Mouse (Mus musculus) limb, embryonic 12.5 days (tissue): ENCODE results near the gene Zbed5. TPM values are rescaled to one million over a fixed set of nuclear protein-coding genes. Genes with fewer than 3 reads are reported as not detected.
A peak's percentile ranks its signal among the peaks of the same experiment; 100 is the strongest.
"Not testable (repeated sequence)": the region's sequence is repeated elsewhere in the genome, so short reads cannot be mapped to it uniquely, and the experiment has no call there.

ENCODE experiments used
- ATAC-seq: fragments of 200-750 bp; cut with Nextera tagmentation; 2 replicates; pipeline ENCODE4 v1.8.0; 2017; ENCODE audit warnings: low read depth, moderate TSS enrichment; ENCODE audit not compliant: insufficient number of reproducible peaks, insufficient read depth, low FRiP score, low TSS enrichment
- H3K27ac ChIP-seq: fragments of 300-500 bp; sonication (generic); 2 replicates; pipeline ENCODE4 v1.5.1; 2016; ENCODE audit warnings: mild to moderate bottlenecking, moderate library complexity
- H3K27me3 ChIP-seq: fragments of 300-500 bp; sonication (generic); 2 replicates; pipeline ENCODE4 v1.6.1; 2016; ENCODE audit warnings: mild to moderate bottlenecking, moderate library complexity
- H3K36me3 ChIP-seq: fragments of 300-500 bp; sonication (generic); 2 replicates; pipeline ENCODE4 v1.6.1; 2016; ENCODE audit warnings: mild to moderate bottlenecking, moderate library complexity
- H3K4me1 ChIP-seq: fragments of 300-500 bp; sonication (generic); replicated peaks from 2 replicates; pipeline ENCODE4 v1.6.1; 2016
- H3K4me2 ChIP-seq: fragments of 300-500 bp; sonication (generic); 2 replicates; pipeline ENCODE4 v1.6.1; 2016; ENCODE audit warnings: mild to moderate bottlenecking, moderate library complexity
- H3K4me3 ChIP-seq: fragments of 300-500 bp; sonication (generic); replicated peaks from 2 replicates; pipeline ENCODE4 v1.5.1; 2016; ENCODE audit warnings: mild to moderate bottlenecking
- H3K9ac ChIP-seq: fragments of 300-500 bp; sonication (generic); replicated peaks from 2 replicates; pipeline ENCODE4 v1.6.1; 2016; ENCODE audit warnings: mild to moderate bottlenecking, moderate library complexity
- H3K9me3 ChIP-seq: fragments of 300-500 bp; sonication (generic); 2 replicates; pipeline ENCODE4 v1.6.1; 2016; ENCODE audit warnings: mild to moderate bottlenecking, moderate library complexity
- WGBS: fragments of 180-500 bp; shearing (Covaris S2); methylation state at CpG from one replicate; pipeline ENCODE4 v1.1.7; 2016; 5-methylcytosine and 5-hydroxymethylcytosine counted together
- polyA plus RNA-seq: library from polyadenylated mRNA; unstranded; fragments of >200 nt; fragmentation: Nextera tagmentation; extraction: Ambion mirVana; gene quantifications from 2 replicates; pipeline ENCODE4 v1.2.1, GENCODE M21; 2016

The Zbed5 gene
- polyA plus RNA-seq, 1 experiment from 2014 or later = 11.9 TPM

DNA sequence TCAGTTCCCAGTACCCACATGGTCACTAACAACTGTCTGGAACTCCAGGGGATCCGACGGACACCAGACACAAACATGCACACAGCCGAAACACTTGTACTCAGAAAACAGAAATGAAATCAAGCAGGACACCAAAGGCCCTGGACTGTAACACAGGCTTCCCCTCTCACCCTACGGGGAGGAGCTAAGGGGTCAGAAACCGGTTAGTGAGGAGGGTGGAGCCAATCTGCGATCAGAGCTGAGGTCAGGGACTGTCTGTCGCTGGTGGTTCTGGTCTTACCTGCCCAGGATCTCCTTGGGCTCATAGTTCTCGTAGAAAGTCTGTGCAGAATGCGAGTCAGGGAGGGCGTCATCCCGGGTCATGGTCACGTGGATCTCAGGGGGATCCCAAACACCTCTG lies 21.6 kb upstream of the Zbed5 start:
- WGBS = 85% methylated on average over 12 of the region's 12 CpGs
- ATAC-seq = no peak
- Histone ChIP-seq H3K4me3 (no peak overlapping the region), H3K9ac (no peak overlapping the region), H3K27ac (no peak overlapping the region), H3K36me3 (no peaks in the 10 kb centered on the region), H3K4me2 (no peak overlapping the region), H3K4me1 (no peaks in the 10 kb centered on the region), H3K27me3 (no peaks in the 10 kb centered on the region), H3K9me3 (no peaks in the 10 kb centered on the region)

DNA sequence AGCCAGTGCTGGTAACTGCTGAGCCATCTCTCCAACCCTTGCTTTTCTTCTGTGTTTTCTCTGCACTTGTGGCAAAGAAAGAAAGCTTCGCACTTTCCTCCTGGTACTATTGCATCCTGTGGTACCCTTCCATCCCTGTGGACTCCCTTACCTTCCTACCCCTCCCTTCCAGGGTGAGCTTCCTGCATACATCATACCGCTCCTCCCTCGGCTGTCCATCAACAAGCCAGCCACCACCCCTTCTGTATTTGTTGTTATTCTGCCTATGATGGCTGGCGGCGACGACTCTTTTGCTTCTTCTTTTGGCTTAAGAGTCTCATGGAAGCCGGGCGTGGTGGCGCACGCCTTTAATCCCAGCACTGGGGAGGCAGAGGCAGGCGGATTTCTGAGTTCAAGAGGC lies 20.4 kb upstream of the Zbed5 start:
- WGBS = 79% methylated on average over 11 of the region's 11 CpGs
- H3K27ac ChIP-seq = no peak overlapping the region

DNA sequence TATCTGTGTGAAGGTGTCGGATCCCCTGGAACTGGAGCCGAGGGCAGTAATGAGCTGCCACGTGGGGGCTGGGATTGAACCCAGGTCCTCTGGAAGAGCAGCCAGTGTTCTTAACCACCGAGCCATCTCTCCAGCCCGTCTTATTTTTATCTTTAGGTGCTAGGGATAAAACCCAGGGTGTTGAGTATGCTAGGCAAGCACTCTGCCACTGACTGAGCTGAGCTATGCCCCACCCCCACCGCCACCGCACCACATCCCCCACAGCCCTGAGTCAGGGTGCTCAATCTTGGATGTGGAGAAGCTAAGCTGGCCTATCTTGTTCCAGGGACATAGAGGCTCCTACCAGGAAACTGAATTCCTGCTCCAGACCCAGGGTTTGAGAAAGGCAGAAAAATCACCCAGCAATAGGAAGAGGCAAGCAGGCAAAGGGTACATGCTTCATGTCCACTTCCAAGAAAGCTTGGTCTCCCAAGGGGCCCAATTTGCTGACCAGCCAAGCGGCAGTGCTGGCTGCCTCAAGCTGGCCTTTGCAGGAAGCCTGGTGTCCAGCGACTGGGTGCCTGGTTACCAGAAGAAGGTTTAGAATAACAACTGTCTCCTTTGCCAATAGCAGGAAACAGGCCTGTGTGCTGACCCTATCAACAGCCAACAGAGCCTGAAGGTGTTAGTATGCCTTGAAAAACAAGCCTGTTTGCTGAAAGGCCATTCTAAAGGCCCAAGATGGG lies 17.6 kb upstream of the Zbed5 start:
- H3K27me3 ChIP-seq = no peaks in the 10 kb centered on the region
- H3K9me3 ChIP-seq = no peaks in the 10 kb centered on the region
- H3K4me1 ChIP-seq = no peaks in the 10 kb centered on the region
- no peak overlapping the region for H3K4me3 ChIP-seq
- peaks cover 27% of the 10 kb centered on the region for H3K36me3 ChIP-seq
- WGBS = 68% methylated on average over 9 of the region's 9 CpGs
- H3K4me2 ChIP-seq = no peak overlapping the region
- no peak overlapping the region for H3K27ac ChIP-seq
- H3K9ac ChIP-seq = no peak overlapping the region
- ATAC-seq = no peak

More for the DNA sequence above, 20.4 kb upstream of the Zbed5 start:
- Histone ChIP-seq H3K9me3 (no peaks in the 10 kb centered on the region), H3K27me3 (no peaks in the 10 kb centered on the region), H3K4me3 (no peak overlapping the region), H3K9ac (no peak overlapping the region), H3K4me2 (no peak overlapping the region), H3K4me1 (no peaks in the 10 kb centered on the region), H3K36me3 (peaks cover 2% of the 10 kb centered on the region)
- no peak for ATAC-seq

DNA sequence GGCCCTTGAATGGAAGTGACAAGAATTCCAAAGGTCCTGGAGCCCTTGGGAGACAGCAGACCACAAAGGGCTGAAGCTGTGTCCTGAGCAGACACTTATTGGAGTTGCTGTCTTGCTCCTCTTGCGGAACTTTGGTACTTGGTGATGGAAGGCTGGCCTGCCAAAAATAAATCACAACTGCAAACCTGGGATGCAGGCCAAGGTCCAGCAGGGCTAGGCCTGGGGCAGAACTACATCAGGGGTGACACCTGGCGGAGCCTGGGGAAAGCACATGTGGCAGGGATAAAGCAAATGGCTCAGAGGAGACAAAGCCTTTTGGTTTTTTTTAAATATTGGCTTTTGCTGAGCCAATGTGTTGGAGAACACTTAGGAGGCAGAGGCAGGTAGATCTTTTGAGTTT lies 16.6 kb upstream of the Zbed5 start:
- no peak overlapping the region for H3K4me2 ChIP-seq
- 55% methylated on average over 2 of the region's 2 CpGs for WGBS
- no peak overlapping the region for H3K27ac ChIP-seq
- peaks cover 34% of the 10 kb centered on the region for H3K36me3 ChIP-seq
- H3K9ac ChIP-seq = no peak overlapping the region
- H3K4me3 ChIP-seq = no peak overlapping the region
- ATAC-seq = no peak
- no peaks in the 10 kb centered on the region for H3K9me3 ChIP-seq
- no peaks in the 10 kb centered on the region for H3K27me3 ChIP-seq
- H3K4me1 ChIP-seq = no peaks in the 10 kb centered on the region

DNA sequence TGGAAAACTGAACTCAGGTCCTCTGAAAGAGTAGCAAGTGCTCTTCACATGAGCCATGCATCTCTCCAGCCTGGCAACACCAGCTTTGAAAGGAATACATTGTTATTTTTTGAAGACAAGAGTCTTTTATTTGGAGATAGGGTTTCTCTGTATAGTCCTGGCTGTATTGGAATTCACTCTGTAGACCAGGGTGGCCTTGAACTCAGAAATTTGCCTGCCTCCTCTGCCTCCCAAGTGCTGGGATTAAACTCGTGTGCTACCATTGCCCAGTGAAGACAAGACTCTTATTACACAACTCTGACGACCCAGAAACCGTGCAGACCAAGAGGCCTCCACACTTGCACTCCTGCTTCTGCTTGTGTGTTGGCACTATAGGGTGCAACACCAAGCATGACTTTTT lies 15.6 kb upstream of the Zbed5 start:
- no peaks in the 10 kb centered on the region for H3K27me3 ChIP-seq
- no peak overlapping the region for H3K9ac ChIP-seq
- H3K36me3 ChIP-seq = peaks cover 42% of the 10 kb centered on the region
- H3K4me3 ChIP-seq = no peak overlapping the region
- no peak overlapping the region for H3K4me2 ChIP-seq
- no peaks in the 10 kb centered on the region for H3K4me1 ChIP-seq
- ATAC-seq = no peak
- H3K9me3 ChIP-seq = no peaks in the 10 kb centered on the region
- H3K27ac ChIP-seq = no peak overlapping the region
- 77% methylated on average over 3 of the region's 3 CpGs for WGBS

DNA sequence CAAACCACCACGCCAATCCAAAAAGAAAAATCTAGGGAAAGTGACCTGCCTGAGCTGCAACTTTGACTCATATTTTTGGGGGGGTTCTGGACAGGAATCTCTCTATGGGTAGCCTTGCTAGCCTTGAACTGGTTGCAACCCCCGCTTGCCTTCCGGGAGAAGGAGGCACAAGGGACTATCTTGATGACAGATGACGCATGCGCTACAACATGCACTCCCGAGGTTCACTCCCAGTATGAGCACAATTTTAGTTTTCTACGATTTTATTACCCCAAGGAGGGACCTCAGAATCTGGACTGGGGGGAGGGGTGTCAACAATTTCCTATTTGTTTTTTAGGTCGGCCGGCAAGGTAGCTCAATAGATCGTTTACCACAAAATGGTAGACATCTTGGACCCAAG lies 9.3 kb upstream of the Zbed5 start:
- peak overlapping the region; percentile 95; the same call in 1 of the 2 replicates for H3K27ac ChIP-seq
- peak overlapping the region; percentile 84 for H3K4me3 ChIP-seq
- peak overlapping the region; percentile 92 for H3K9ac ChIP-seq
- H3K36me3 ChIP-seq = peaks cover 36% of the 10 kb centered on the region
- no peaks in the 10 kb centered on the region for H3K9me3 ChIP-seq
- peaks cover 13% of the 10 kb centered on the region for H3K4me1 ChIP-seq
- H3K27me3 ChIP-seq = no peaks in the 10 kb centered on the region
- 43% methylated on average over 10 of the region's 10 CpGs for WGBS
- peak overlapping the region; percentile 89 for H3K4me2 ChIP-seq
- no peak for ATAC-seq

DNA sequence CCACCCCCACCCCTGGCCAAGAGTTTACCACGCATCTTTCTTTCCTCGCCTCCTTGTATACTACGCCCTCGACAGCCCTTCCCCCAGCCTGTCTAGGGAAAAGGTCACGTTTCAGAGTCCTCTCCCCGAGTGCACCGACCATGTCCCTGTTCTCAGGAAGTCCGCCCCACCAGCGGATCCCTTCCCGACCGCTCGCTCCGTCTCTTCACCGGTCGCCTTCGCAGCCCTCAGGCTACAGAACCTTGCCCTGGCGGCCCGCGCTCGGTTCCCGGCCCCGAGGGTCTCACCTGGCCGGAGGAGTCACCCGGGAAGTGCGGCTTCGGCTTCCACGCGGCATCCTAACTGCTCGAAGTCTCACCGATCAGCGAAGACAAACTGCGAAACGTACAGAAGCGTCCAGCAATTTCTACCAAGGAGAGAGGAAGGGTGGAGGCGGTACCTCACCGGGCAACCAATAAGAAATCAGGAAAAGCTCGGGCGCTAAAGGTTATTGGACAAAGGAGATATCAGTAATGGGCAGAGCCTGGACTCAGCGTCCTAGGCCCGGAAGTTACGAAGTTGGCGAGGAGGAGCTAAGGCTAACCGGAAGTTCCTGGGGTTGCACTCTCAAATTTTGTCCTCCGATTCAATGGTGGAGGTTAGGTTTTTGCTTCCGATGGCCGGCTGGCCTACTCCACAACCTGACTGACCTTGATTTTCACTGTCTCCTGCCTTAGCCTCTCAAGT lies 8.4 kb upstream of the Zbed5 start, which contains the start of gene Chchd2:
TSS of gene Chchd2 (minus strand) at position 560 of the 726 bp plus-strand sequence.
- H3K27ac ChIP-seq = peak within 1 kb of the TSS; percentile 95
- H3K4me2 ChIP-seq = peak within 1 kb of the TSS; percentile 89
- H3K36me3 ChIP-seq = peaks cover 28% of the 10 kb centered on the region
- H3K9me3 ChIP-seq = no peaks in the 10 kb centered on the region
- H3K27me3 ChIP-seq = no peaks in the 10 kb centered on the region
- H3K4me1 ChIP-seq = peaks cover 13% of the 10 kb centered on the region
- peak; percentile 99 for ATAC-seq
- under 1% methylated on average over 46 of the region's 46 CpGs for WGBS
- H3K4me3 ChIP-seq = peak within 1 kb of the TSS; percentile 84
- H3K9ac ChIP-seq = peak within 1 kb of the TSS; percentile 92

DNA sequence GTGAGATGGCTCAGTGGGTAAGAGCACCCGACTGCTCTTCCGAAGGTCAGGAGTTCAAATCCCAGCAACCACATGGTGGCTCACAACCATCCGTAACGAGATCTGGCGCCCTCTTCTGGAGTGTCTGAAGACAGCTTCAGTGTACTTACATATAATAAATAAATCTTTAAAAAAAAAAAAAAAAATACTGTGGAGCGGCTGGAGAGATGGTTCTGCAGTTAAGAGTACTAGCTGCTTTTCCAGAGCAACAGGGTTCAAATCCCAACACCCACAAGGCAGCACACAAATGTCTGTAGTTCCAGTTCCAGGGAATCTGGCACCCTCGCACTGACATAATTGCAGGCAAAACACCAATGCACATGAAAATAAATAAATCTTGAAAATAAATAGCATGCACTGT lies 5.1 kb upstream of the Zbed5 start:
- H3K4me3 ChIP-seq, H3K9ac ChIP-seq, H3K4me2 ChIP-seq, H3K27ac ChIP-seq, ATAC-seq, H3K36me3 ChIP-seq, H3K9me3 ChIP-seq, H3K27me3 ChIP-seq: not testable (repeated sequence)
- peaks cover 21% of the 10 kb centered on the region for H3K4me1 ChIP-seq
- 74% methylated on average over 7 of the region's 7 CpGs for WGBS

DNA sequence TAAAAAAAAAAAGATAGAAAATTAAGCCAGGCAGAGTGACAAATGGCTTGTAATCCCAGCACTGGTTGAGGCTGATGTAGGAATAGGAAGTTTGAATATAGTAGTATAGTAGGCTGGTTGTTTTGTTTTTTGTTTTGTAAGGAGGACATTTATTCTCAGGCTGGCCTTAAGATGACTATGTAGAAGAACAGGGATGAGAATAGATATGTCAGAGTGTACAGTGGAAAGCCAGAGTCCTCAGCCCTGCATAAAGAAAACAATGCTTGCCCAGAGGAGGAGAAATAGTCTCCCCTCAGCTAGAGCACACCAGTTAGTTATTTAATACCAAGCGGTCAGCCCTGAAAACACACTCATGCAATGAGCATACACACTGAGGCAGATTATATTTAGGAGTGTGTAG lies 2.9 kb downstream of the Zbed5 start, which contains the start of gene Phkg1:
TSS of gene Phkg1 (minus strand) at position 101 of the 400 bp plus-strand sequence.
- no peak within 1 kb of the TSS for H3K4me3 ChIP-seq
- H3K27ac ChIP-seq = no peak within 1 kb of the TSS
- no peak within 1 kb of the TSS for H3K9ac ChIP-seq
- WGBS = 97% methylated on average over 1 of the region's 1 CpGs
- peaks cover 24% of the 10 kb centered on the region for H3K36me3 ChIP-seq
- no peak within 1 kb of the TSS for H3K4me2 ChIP-seq
- H3K9me3 ChIP-seq = no peaks in the 10 kb centered on the region
- ATAC-seq = no peak
- peaks cover 19% of the 10 kb centered on the region for H3K4me1 ChIP-seq
- no peaks in the 10 kb centered on the region for H3K27me3 ChIP-seq

DNA sequence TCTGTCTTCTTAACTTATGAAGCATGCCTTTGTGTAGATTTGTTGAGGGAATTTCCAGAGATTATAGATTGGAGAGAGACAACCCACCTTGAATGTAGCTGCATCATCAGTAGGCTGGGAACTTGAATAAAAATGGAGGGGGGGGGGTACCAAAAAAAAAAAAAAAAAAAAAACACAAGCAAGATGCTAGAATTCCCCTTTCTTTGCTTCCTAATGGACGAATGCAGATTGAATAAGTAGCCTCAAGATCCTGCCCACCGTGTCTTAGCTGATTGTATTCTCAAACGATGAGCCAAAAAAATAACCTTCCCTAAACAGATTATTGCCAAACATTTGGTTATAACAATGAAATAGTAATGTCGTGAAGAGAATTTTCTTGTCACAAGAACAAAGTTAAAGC lies 12.3 kb downstream of the Zbed5 start:
- Histone ChIP-seq H3K27me3 (no peaks in the 10 kb centered on the region), H3K27ac (peak overlapping the region; percentile 91)

DNA sequence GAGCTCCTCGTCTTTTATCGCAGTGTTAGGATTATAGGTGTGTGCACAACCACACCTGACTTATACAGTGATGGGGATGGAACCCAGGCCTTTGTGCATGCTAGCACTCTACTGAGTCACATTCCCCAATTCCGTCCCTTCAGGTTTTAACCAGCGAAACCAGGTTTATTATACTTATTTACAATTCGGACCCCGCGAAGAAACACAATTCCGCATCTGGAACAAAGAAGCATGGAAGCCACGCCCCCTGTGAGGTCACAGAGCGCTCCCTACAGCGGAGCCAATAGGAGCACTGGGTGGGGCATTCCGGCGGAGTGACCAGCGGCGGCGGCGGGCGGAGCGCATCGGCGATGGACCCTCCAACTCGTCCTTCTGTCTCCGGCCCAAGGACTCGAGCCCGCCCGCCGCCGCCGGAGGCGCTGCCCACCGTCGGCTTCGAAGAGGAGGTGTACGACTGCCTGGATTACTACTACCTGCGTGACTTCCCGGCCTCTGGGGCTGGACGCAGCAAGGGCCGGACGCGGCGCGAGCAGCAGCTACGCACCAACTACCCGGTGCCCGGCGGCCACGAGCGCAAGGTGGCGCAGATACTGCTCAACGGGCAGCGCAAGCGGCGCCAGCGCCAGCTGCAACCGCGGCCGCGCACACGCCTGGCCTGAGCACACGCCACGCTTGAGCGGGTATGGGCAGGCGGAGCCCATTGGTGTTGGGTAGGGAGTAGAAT lies 12.9 kb downstream of the Zbed5 start, which contains the start of gene Nupr1l:
TSS of gene Nupr1l (plus strand) at position 299 of the 724 bp plus-strand sequence.
- ATAC-seq = peak; percentile 95
- no peaks in the 10 kb centered on the region for H3K9me3 ChIP-seq
- peak within 1 kb of the TSS; percentile 86 for H3K4me2 ChIP-seq
- no peaks in the 10 kb centered on the region for H3K27me3 ChIP-seq
- H3K9ac ChIP-seq = peak within 1 kb of the TSS; percentile 82
- 0 out of 2 replicates have a peak, but pooled peaks cover 5% of the 10 kb centered on the region for H3K36me3 ChIP-seq
- H3K27ac ChIP-seq = peak within 1 kb of the TSS; percentile 91
- WGBS = under 1% methylated on average over 63 of the region's 63 CpGs
- H3K4me1 ChIP-seq = 0 out of 2 replicates have a peak, but pooled peaks cover 8% of the 10 kb centered on the region
- peak within 1 kb of the TSS; percentile 75 for H3K4me3 ChIP-seq

More for the DNA sequence above, 12.3 kb downstream of the Zbed5 start:
- Histone ChIP-seq H3K9ac (peak overlapping the region; percentile 57; the same call in 1 of the 2 replicates), H3K9me3 (no peaks in the 10 kb centered on the region), H3K4me1 (0 out of 2 replicates have a peak, but pooled peaks cover 8% of the 10 kb centered on the region), H3K4me2 (peak overlapping the region; percentile 86), H3K4me3 (peak overlapping the region; percentile 75), H3K36me3 (peaks cover 8% of the 10 kb centered on the region; the same call in 1 of the 2 replicates)
- WGBS = 32% methylated on average over 4 of the region's 4 CpGs
- ATAC-seq = no peak
